Mouse (Mus musculus) forebrain, embryonic 12.5 days (tissue): ENCODE data around the gene Zfp420. TPM values are rescaled to one million over a fixed set of nuclear protein-coding genes. Genes with fewer than 3 reads are reported as not detected.
"Not testable (repeated sequence)": the region's sequence is repeated elsewhere in the genome, so short reads cannot be mapped to it uniquely, and the experiment has no call there.

Source experiments
- ATAC-seq: fragments of 200-750 bp; cut with Nextera tagmentation; 2 replicates; pipeline ENCODE4 v1.8.0; 2017; ENCODE audit warnings: moderate TSS enrichment; ENCODE audit not compliant: low FRiP score
- H3K27ac ChIP-seq: fragments of 300-500 bp; sonication (generic); 2 replicates; pipeline ENCODE4 v1.5.1; 2016; ENCODE audit warnings: mild to moderate bottlenecking
- H3K27me3 ChIP-seq: fragments of 300-500 bp; sonication (generic); 2 replicates; pipeline ENCODE4 v1.6.1; 2016; ENCODE audit warnings: mild to moderate bottlenecking
- H3K36me3 ChIP-seq: fragments of 300-500 bp; sonication (generic); replicated peaks from 2 replicates; pipeline ENCODE4 v1.6.1; 2016; ENCODE audit warnings: mild to moderate bottlenecking
- H3K4me1 ChIP-seq: fragments of 300-500 bp; sonication (generic); 2 replicates; pipeline ENCODE4 v1.6.1; 2016
- H3K4me2 ChIP-seq: fragments of 300-500 bp; sonication (generic); 2 replicates; pipeline ENCODE4 v1.6.1; 2016; ENCODE audit warnings: mild to moderate bottlenecking, moderate library complexity
- H3K4me3 ChIP-seq: fragments of 300-500 bp; sonication (generic); replicated peaks from 2 replicates; pipeline ENCODE4 v1.5.1; 2016; ENCODE audit warnings: mild to moderate bottlenecking
- H3K9ac ChIP-seq: fragments of 300-500 bp; sonication (generic); 2 replicates; pipeline ENCODE4 v1.6.1; 2016; ENCODE audit warnings: mild to moderate bottlenecking
- H3K9me3 ChIP-seq: fragments of 300-500 bp; sonication (generic); 2 replicates; pipeline ENCODE4 v1.6.1; 2016
- WGBS: fragments of 180-500 bp; shearing (Covaris S2); methylation state at CpG from one replicate; pipeline ENCODE4 v1.1.7; 2016; 5-methylcytosine and 5-hydroxymethylcytosine counted together
- polyA plus RNA-seq: library from polyadenylated mRNA; unstranded; fragments of >200 nt; fragmentation: Nextera tagmentation; extraction: Ambion mirVana; gene quantifications from 2 replicates; pipeline ENCODE4 v1.2.1, GENCODE M21; 2016

Zfp420 gene
- polyA plus RNA-seq, 1 experiment from 2014 or later = 12.1 TPM

DNA sequence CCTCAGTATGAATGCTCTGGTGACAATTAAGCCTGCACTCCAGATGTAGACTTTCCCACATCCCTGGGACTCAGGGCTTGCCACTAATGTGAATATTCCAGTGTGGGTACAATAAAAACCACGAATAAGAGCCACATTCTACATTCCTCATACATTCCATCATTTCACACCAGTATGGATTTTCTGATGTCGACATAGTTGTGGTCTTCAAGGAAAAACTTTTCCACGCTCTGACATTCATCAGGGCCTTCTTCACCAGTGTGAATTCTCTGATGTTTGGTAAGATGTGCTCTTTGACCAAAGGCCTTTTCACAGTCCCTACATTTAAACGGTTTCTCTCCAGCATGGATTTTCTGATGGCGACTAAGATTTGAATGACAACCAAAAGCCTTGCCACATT is 15.2 kb upstream of the Zfp420 start:
- 93% methylated on average over 5 of the region's 5 CpGs for WGBS
- ATAC-seq = no peak
- Histone ChIP-seq H3K36me3 (peaks cover 49% of the 10 kb centered on the region), H3K4me2 (no peak overlapping the region), H3K9ac (no peak overlapping the region), H3K27ac (no peak overlapping the region), H3K27me3 (no peaks in the 10 kb centered on the region), H3K4me1 (no peaks in the 10 kb centered on the region), H3K4me3 (no peak overlapping the region), H3K9me3 (no peaks in the 10 kb centered on the region)

GRCm38 (mm10) chr7:29852831-29853218 is 7.0 kb upstream of the Zfp420 start:
- peak; percentile 4; the same call in 1 of the 2 replicates for ATAC-seq
- Histone ChIP-seq H3K4me3 (peak overlapping the region; percentile 49), H3K9me3 (no peaks in the 10 kb centered on the region), H3K9ac (peak overlapping the region; percentile 57), H3K4me2 (peak overlapping the region; percentile 68), H3K4me1 (peaks cover 6% of the 10 kb centered on the region), H3K27me3 (no peaks in the 10 kb centered on the region), H3K27ac (no peak overlapping the region), H3K36me3 (peaks cover 24% of the 10 kb centered on the region)
- WGBS = 58% methylated on average over 9 of the region's 9 CpGs

GRCm38 (mm10) chr7:29853219-29853842 is 6.4 kb upstream of the Zfp420 start, which contains the start of gene Zfp940:
TSS of gene Zfp940 (minus strand) at chr7:29853669.
- Histone ChIP-seq H3K4me2 (peak within 1 kb of the TSS; percentile 68), H3K27me3 (no peaks in the 10 kb centered on the region), H3K9me3 (no peaks in the 10 kb centered on the region), H3K4me3 (peak within 1 kb of the TSS; percentile 49), H3K36me3 (peaks cover 23% of the 10 kb centered on the region), H3K27ac (no peak within 1 kb of the TSS), H3K9ac (peak within 1 kb of the TSS; percentile 57), H3K4me1 (peaks cover 6% of the 10 kb centered on the region)
- ATAC-seq = peak; percentile 97
- 2% methylated on average over 21 of the region's 21 CpGs for WGBS

DNA sequence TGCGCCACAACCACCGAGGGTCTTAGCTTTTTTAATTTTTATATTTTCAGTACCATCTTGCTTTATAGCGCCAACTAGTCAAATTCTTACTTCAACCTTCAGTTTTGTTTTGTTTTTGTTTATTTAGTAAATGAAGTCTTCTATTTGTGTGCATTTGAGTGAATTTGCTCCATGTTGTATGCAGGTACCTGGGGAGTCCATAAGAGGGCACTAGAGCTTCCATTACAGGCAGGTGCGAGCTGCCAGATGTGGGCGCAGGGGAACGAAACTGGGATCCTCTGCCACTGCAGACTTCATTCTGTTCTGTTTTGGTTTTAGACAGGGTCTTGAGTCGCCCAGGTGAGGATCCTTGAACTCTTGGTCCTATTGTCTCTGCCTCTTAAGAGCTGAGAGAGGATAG is 1.9 kb downstream of the Zfp420 start:
- WGBS = 87% methylated on average over 7 of the region's 7 CpGs
- H3K27me3 ChIP-seq = no peaks in the 10 kb centered on the region
- H3K4me3 ChIP-seq = no peak overlapping the region
- no peak overlapping the region for H3K4me2 ChIP-seq
- no peaks in the 10 kb centered on the region for H3K9me3 ChIP-seq
- peaks cover 4% of the 10 kb centered on the region; the same call in 1 of the 2 replicates for H3K36me3 ChIP-seq
- H3K4me1 ChIP-seq = peaks cover 9% of the 10 kb centered on the region
- ATAC-seq = no peak
- no peak overlapping the region for H3K9ac ChIP-seq
- no peak overlapping the region for H3K27ac ChIP-seq

- peaks cover 25% of the 10 kb centered on the region for H3K9me3 ChIP-seq
- H3K9ac ChIP-seq = no peak overlapping the region
- no peak overlapping the region for H3K4me3 ChIP-seq
- no peak overlapping the region for H3K27ac ChIP-seq
- H3K27me3 ChIP-seq = no peaks in the 10 kb centered on the region
- H3K4me1 ChIP-seq = no peaks in the 10 kb centered on the region
- peaks cover 30% of the 10 kb centered on the region for H3K36me3 ChIP-seq
- no peak for ATAC-seq
- no peak overlapping the region for H3K4me2 ChIP-seq
- 96% methylated on average over 10 of the region's 10 CpGs for WGBS
Measured at GRCm38 (mm10) chr7:29874256-29874655, 14.5 kb downstream of the Zfp420 start.

- ATAC-seq = not testable (repeated sequence)
Measured at GRCm38 (mm10) chr7:29877561-29877960, 17.8 kb downstream of the Zfp420 start.

GRCm38 (mm10) chr7:29880056-29880455 is 20.3 kb downstream of the Zfp420 start:
- no peaks in the 10 kb centered on the region for H3K4me1 ChIP-seq
- WGBS = 57% methylated on average over 7 of the region's 7 CpGs
- no peak overlapping the region for H3K9ac ChIP-seq
- H3K27ac ChIP-seq = no peak overlapping the region
- no peak overlapping the region for H3K4me3 ChIP-seq
- H3K4me2 ChIP-seq = no peak overlapping the region
- H3K36me3 ChIP-seq = peaks cover 19% of the 10 kb centered on the region
- ATAC-seq = no peak
- H3K9me3 ChIP-seq = peaks cover 19% of the 10 kb centered on the region
- no peaks in the 10 kb centered on the region for H3K27me3 ChIP-seq

More at GRCm38 (mm10) chr7:29877561-29877960, 17.8 kb downstream of the Zfp420 start:
- not testable (repeated sequence) for H3K27ac ChIP-seq, H3K4me3 ChIP-seq, H3K4me1 ChIP-seq, H3K9ac ChIP-seq, H3K27me3 ChIP-seq, H3K4me2 ChIP-seq
- 91% methylated on average over 9 of the region's 9 CpGs for WGBS
- Histone ChIP-seq H3K36me3 (peaks cover 30% of the 10 kb centered on the region), H3K9me3 (peaks cover 21% of the 10 kb centered on the region)

DNA sequence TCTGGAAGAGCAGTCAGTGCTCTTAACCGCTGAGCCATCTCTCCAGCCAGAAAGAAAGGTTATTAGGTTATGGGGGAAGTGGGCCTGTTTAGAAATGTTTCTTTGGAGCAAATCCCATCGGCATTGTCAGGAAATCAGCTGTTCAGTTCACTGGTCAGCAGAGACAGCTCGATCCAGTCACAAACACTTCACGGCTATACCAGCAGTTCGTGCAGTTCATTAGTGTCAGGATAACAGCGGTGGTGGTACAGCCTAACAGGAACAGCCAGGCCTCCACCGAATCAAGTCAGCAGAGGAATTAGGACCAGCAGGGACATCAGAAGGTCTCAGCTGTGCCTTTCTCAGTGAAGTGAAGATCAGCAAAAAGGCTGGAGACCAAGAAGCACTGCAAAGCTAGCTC is 21.1 kb downstream of the Zfp420 start:
- H3K36me3 ChIP-seq = peaks cover 11% of the 10 kb centered on the region
- no peak overlapping the region for H3K4me3 ChIP-seq
- 88% methylated on average over 7 of the region's 7 CpGs for whole genome bisulfite sequencing
- no peak overlapping the region for H3K27ac ChIP-seq
- no peak for ATAC-seq
- peaks cover 19% of the 10 kb centered on the region for H3K9me3 ChIP-seq
- H3K9ac ChIP-seq = no peak overlapping the region
- no peaks in the 10 kb centered on the region for H3K27me3 ChIP-seq
- no peaks in the 10 kb centered on the region for H3K4me1 ChIP-seq
- H3K4me2 ChIP-seq = no peak overlapping the region

DNA sequence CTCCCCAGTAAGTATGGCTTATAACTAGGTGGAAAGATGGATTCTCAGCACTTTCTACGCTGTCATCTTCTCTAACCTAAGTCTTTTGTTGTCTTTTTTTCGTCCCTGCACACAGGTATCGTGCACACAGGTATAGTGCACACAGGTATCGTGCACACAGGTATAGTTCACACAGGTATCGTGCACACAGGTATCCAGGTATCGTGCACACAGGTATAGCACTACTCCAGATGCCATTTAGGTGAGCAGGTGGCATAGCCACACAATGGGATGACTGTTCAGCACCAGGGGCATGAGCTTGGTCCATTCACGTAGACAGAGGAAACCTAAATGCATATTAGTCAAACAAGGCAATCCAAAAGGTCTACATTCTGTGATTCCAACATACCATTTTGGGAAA is 30.7 kb downstream of the Zfp420 start:
- Histone ChIP-seq H3K4me3 (no peak overlapping the region), H3K27ac (no peak overlapping the region), H3K27me3 (no peaks in the 10 kb centered on the region), H3K36me3 (peaks cover 60% of the 10 kb centered on the region), H3K9me3 (peaks cover 43% of the 10 kb centered on the region), H3K4me1 (no peaks in the 10 kb centered on the region), H3K9ac (no peak overlapping the region), H3K4me2 (no peak overlapping the region)
- 95% methylated on average over 7 of the region's 7 CpGs for WGBS
- no peak for ATAC-seq

DNA sequence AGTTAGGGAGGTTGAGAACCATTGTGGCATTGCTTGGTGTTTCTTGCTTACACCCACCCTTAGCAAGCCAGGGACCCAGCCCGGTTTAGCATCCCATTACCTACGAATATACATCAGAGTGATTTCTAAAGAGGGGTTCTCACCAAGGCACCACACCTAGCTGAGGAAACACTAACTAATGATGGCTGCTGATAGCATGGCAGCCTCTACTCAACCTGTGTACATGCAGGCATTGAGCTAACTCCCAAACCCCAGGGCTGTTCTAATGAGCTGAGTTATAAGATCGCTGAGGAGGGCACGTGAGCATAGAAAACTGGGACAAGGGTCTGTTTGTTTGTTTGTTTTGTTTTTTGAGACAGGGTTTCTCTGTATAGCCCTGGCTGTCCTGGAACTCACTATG is 33.0 kb downstream of the Zfp420 start:
- no peak overlapping the region for H3K9ac ChIP-seq
- H3K27ac ChIP-seq = no peak overlapping the region
- peaks cover 25% of the 10 kb centered on the region for H3K9me3 ChIP-seq
- WGBS = 97% methylated on average over 4 of the region's 4 CpGs
- H3K4me3 ChIP-seq = no peak overlapping the region
- ATAC-seq = no peak
- peaks cover 81% of the 10 kb centered on the region for H3K36me3 ChIP-seq
- H3K27me3 ChIP-seq = no peaks in the 10 kb centered on the region
- H3K4me2 ChIP-seq = no peak overlapping the region
- H3K4me1 ChIP-seq = no peaks in the 10 kb centered on the region

- Histone ChIP-seq H3K4me2 (no peak overlapping the region), H3K9ac (no peak overlapping the region), H3K27ac (no peak overlapping the region), H3K4me1 (no peaks in the 10 kb centered on the region), H3K36me3 (peaks cover 83% of the 10 kb centered on the region), H3K9me3 (peaks cover 28% of the 10 kb centered on the region), H3K4me3 (no peak overlapping the region), H3K27me3 (no peaks in the 10 kb centered on the region)
- 92% methylated on average over 4 of the region's 4 CpGs for WGBS
- ATAC-seq = no peak
Measured at GRCm38 (mm10) chr7:29898351-29898750, 38.6 kb downstream of the Zfp420 start.

DNA sequence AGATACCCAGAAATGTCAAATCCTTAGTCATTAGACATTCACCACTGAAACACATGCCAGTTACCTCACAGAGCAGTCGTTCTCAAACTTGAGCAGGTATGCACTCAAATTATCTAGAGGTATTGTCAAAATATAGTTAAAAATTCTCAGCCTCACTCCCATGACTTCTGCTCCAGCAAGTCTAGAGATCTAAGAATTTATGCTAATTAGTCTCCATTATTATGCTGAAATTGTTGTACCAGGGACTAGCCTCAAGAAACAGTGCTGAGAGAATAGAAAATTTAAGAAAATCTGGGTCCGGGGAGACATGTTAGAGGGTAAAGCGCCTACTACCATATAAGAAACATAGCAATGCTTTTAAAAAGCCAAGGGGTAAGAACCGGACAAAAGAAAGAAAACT is 44.3 kb downstream of the Zfp420 start:
- Histone ChIP-seq H3K9ac (no peak overlapping the region), H3K27ac (no peak overlapping the region), H3K4me3 (no peak overlapping the region), H3K36me3 (peaks cover 28% of the 10 kb centered on the region), H3K4me2 (no peak overlapping the region), H3K9me3 (no peaks in the 10 kb centered on the region), H3K27me3 (no peaks in the 10 kb centered on the region), H3K4me1 (peaks cover 13% of the 10 kb centered on the region)
- WGBS = 92% methylated on average over 4 of the region's 4 CpGs
- no peak for ATAC-seq

GRCm38 (mm10) chr7:29905966-29906681 is 46.3 kb downstream of the Zfp420 start, which contains the start of gene Zfp27:
TSS of gene Zfp27 (minus strand) at chr7:29906572.
- WGBS = under 1% methylated on average over 22 of the region's 22 CpGs
- peak within 1 kb of the TSS; percentile 71 for H3K9ac ChIP-seq
- H3K4me1 ChIP-seq = peaks cover 27% of the 10 kb centered on the region
- H3K4me2 ChIP-seq = peak within 1 kb of the TSS; percentile 57
- no peaks in the 10 kb centered on the region for H3K27me3 ChIP-seq
- no peaks in the 10 kb centered on the region for H3K9me3 ChIP-seq
- peaks cover 16% of the 10 kb centered on the region for H3K36me3 ChIP-seq
- ATAC-seq = peak; percentile 88
- H3K27ac ChIP-seq = peak within 1 kb of the TSS; percentile 97
- peak within 1 kb of the TSS; percentile 58 for H3K4me3 ChIP-seq
